Mouse (Mus musculus): ENCODE data around the gene Fam20b. TPM values are rescaled to one million over a fixed set of nuclear protein-coding genes. Genes with fewer than 3 reads are reported as not detected.

Gene Fam20b
- polyA plus RNA-seq, 1 experiment from 2014 or later = 28.5 TPM

DNA sequence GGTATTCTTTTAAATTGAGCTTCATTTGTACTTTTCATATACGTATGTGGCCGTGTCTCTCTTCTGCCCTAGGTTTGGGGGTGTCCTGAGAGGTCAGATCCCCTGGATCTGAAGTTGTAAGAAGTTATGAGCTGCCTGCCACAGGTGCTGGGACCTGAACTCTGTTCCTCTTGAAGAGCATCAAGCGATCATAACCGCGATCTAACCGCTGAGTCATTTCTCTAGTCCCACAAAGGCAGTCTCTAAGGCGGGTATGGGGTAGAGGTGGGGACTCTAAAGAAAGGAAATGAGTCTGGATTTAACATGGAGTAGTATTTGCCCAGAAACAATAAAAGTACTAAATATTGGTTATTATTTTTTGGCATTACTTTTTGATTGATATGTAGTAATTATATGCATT lies 34.1 kb upstream of the Fam20b start:
- no peaks in the 10 kb centered on the region for H3K27me3 ChIP-seq (ENCODE audit: control insufficient read depth, insufficient read depth, low read length)
- H3K4me3 ChIP-seq (ENCODE audit: low read depth, low read length) = no peak overlapping the region
- H3K36me3 ChIP-seq (ENCODE audit: control insufficient read depth, insufficient read depth, low read length) = no peaks in the 10 kb centered on the region
- no peak overlapping the region for H3K4me2 ChIP-seq (ENCODE audit: low read depth, low read length)
- H3K9me3 ChIP-seq (ENCODE audit: control insufficient read depth, low read length) = no peaks in the 10 kb centered on the region
- H3K9ac ChIP-seq (replicated peaks; ENCODE audit: low read depth, low read length) = no peak overlapping the region
- 58% methylated on average over 7 of the region's 7 CpGs for WGBS
- H3K27ac ChIP-seq (ENCODE audit: low read depth, low read length) = no peak overlapping the region
- peaks cover 18% of the 10 kb centered on the region; the same call in 1 of the 2 replicates for H3K4me1 ChIP-seq (ENCODE audit: control insufficient read depth, insufficient read depth, low read length)
- ATAC-seq (ENCODE audit: low read depth) = no peak

DNA sequence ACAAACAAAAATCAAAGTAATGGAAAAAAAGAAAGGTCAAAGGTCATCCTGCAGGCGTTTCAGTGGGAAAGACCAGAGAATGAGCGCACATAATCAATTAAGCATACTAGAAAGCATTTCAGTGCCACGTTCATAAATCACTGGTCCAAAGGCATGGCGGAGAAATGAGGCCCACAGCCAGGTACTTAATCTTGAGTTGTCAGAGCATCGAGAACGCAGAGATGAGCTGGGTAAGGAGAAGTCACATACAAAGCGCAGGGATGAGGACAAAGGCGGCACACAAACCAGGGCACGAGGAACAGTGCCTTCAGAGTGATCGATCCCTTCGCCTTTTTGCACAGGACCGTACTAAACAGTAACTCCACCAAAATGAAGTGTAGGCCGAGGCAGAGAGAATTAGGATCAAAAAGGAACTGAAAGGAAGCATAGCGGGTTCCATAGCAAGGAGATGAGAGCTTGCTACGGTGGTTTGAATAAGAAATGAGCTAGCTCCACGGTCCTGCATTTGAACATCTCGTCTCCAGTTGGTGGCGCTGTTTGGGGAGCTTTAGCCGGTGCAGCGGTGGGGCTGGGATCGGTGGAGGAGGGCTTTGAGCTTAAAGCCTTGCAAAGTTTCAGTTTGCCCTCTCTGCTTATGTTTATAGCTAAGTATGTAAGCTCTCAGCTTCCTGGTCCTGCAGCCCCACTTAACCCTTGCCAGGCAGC lies 33.3 kb upstream of the Fam20b start:
- H3K9me3 ChIP-seq (ENCODE audit: control insufficient read depth, low read length) = no peaks in the 10 kb centered on the region
- ATAC-seq (ENCODE audit: low read depth) = peak; percentile 74
- H3K4me3 ChIP-seq (ENCODE audit: low read depth, low read length) = no peak overlapping the region
- H3K27ac ChIP-seq (ENCODE audit: low read depth, low read length) = peak overlapping the region; percentile 12; the same call in 1 of the 2 replicates
- H3K36me3 ChIP-seq (ENCODE audit: control insufficient read depth, insufficient read depth, low read length) = no peaks in the 10 kb centered on the region
- 2% methylated on average over 21 of the region's 21 CpGs for WGBS
- no peaks in the 10 kb centered on the region for H3K27me3 ChIP-seq (ENCODE audit: control insufficient read depth, insufficient read depth, low read length)
- peak overlapping the region; percentile 39; the same call in 1 of the 2 replicates for H3K9ac ChIP-seq (replicated peaks; ENCODE audit: low read depth, low read length)
- peak overlapping the region; percentile 38 for H3K4me2 ChIP-seq (ENCODE audit: low read depth, low read length)
- H3K4me1 ChIP-seq (ENCODE audit: control insufficient read depth, insufficient read depth, low read length) = peaks cover 18% of the 10 kb centered on the region; the same call in 1 of the 2 replicates

DNA sequence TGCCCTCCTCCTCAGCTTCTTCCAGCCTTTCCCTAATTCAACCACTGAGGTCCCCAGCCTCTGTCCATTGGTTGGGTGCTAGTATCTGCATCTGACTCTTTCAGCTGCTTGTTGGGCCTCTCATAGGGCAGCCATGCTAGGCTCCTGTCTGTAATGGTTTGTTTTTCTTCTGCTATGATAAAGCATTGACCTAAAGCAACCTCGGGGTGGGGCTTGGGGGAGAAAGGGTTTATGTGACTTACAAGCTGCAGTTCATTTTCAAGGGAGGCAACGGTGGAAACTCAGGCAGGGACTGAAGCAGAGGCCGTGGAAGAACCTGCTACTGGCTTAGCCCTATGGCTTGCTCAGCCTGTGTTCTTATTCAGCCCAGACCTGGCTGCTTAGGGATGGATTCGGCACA lies 31.4 kb upstream of the Fam20b start:
- no peak overlapping the region for H3K4me3 ChIP-seq (ENCODE audit: low read depth, low read length)
- WGBS = 39% methylated on average over 4 of the region's 4 CpGs
- no peak overlapping the region for H3K9ac ChIP-seq (replicated peaks; ENCODE audit: low read depth, low read length)
- no peaks in the 10 kb centered on the region for H3K9me3 ChIP-seq (ENCODE audit: control insufficient read depth, low read length)
- ATAC-seq (ENCODE audit: low read depth) = no peak
- H3K27ac ChIP-seq (ENCODE audit: low read depth, low read length) = no peak overlapping the region
- no peak overlapping the region for H3K4me2 ChIP-seq (ENCODE audit: low read depth, low read length)
- H3K27me3 ChIP-seq (ENCODE audit: control insufficient read depth, insufficient read depth, low read length) = no peaks in the 10 kb centered on the region
- peaks cover 18% of the 10 kb centered on the region; the same call in 1 of the 2 replicates for H3K4me1 ChIP-seq (ENCODE audit: control insufficient read depth, insufficient read depth, low read length)
- no peaks in the 10 kb centered on the region for H3K36me3 ChIP-seq (ENCODE audit: control insufficient read depth, insufficient read depth, low read length)

DNA sequence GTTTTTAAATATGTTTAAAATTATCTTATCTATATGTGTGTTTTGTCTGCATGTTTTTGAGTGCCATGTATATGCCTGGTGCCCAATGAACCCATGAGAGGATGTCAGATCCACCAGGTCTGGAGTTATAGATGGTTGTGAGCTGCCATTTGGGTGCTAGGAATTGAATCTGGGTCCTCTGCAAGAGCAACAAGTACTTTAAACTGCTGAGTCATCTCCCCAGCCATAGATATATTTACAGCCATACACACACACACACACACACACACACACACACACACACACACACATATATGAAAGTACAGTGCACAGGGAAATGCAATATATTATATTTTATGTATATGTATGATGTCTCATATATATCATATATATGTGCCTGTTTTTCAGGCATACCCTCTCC lies 30.2 kb upstream of the Fam20b start:
- no peak for ATAC-seq (ENCODE audit: low read depth)
- H3K27ac ChIP-seq (ENCODE audit: low read depth, low read length) = no peak overlapping the region
- no peak overlapping the region for H3K4me2 ChIP-seq (ENCODE audit: low read depth, low read length)
- H3K36me3 ChIP-seq (ENCODE audit: control insufficient read depth, insufficient read depth, low read length) = no peaks in the 10 kb centered on the region
- H3K9me3 ChIP-seq (ENCODE audit: control insufficient read depth, low read length) = no peaks in the 10 kb centered on the region
- peaks cover 11% of the 10 kb centered on the region; the same call in 1 of the 2 replicates for H3K4me1 ChIP-seq (ENCODE audit: control insufficient read depth, insufficient read depth, low read length)
- no peaks in the 10 kb centered on the region for H3K27me3 ChIP-seq (ENCODE audit: control insufficient read depth, insufficient read depth, low read length)
- H3K4me3 ChIP-seq (ENCODE audit: low read depth, low read length) = no peak overlapping the region
- no peak overlapping the region for H3K9ac ChIP-seq (replicated peaks; ENCODE audit: low read depth, low read length)

DNA sequence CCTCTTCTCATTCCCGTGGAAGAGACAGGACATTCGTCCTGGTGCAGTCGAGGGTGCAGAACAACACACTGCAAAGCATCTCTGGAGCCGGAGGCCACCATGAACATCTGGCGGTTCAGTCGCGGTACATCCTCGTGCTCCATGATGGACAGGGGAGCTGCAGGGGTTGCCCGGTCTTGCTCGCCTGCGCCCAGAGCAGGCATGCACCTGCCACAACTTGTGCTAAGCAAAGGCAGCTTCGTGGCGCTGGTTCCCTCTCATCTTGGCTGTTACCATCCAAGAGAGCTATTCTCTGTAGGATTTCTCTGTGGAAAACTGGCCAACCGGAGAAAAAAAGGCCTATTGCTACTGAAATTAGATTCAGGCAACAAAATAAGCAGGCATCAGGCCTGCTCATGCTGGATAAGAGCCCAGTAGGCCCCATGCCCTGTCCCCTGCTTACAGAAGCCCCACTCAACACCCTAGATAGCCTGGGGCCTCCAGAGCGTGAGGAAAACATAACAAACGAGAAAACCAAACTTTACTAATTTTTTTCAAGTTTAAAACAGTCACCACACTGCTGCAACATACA lies 29.6 kb upstream of the Fam20b start:
- no peak overlapping the region for H3K4me2 ChIP-seq (ENCODE audit: low read depth, low read length)
- no peaks in the 10 kb centered on the region for H3K9me3 ChIP-seq (ENCODE audit: control insufficient read depth, low read length)
- no peak overlapping the region for H3K9ac ChIP-seq (replicated peaks; ENCODE audit: low read depth, low read length)
- no peak overlapping the region for H3K27ac ChIP-seq (ENCODE audit: low read depth, low read length)
- no peaks in the 10 kb centered on the region for H3K36me3 ChIP-seq (ENCODE audit: control insufficient read depth, insufficient read depth, low read length)
- no peak overlapping the region for H3K4me3 ChIP-seq (ENCODE audit: low read depth, low read length)
- no peaks in the 10 kb centered on the region for H3K27me3 ChIP-seq (ENCODE audit: control insufficient read depth, insufficient read depth, low read length)
- WGBS = 68% methylated on average over 16 of the region's 16 CpGs
- H3K4me1 ChIP-seq (ENCODE audit: control insufficient read depth, insufficient read depth, low read length) = peaks cover 11% of the 10 kb centered on the region; the same call in 1 of the 2 replicates
- no peak for ATAC-seq (ENCODE audit: low read depth)

DNA sequence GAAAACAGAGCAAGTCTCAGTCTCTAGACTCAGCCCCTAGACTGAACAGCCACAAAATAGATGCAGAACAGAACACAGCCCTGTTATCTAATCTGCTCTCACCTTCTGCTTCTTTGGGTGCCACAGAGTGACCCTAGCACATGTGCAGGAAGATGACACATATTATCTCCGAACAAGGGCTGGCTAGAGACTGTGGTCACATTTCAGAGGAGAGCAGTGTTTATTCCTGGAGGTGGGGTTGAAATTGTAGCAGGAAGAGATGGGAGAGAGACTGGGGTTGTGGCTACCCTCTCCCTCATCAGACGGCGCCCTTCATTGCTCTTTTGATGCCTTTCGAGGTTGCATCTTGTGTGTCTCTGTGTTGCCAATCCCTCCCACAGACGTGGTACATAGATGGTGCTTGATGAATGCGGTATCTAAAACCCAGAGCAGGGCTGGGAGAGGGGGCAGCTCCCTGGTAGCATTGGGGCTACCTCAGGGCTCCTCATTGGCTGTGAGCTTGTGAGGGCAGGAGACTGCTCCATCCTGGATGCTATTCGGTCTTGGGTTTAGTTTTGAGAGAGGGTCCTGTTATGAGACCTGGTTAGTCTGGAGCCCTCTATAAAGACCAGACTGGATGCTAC lies 26.4 kb upstream of the Fam20b start:
- H3K9ac ChIP-seq (replicated peaks; ENCODE audit: low read depth, low read length) = no peak overlapping the region
- no peak overlapping the region for H3K4me2 ChIP-seq (ENCODE audit: low read depth, low read length)
- H3K27me3 ChIP-seq (ENCODE audit: control insufficient read depth, insufficient read depth, low read length) = no peaks in the 10 kb centered on the region
- H3K36me3 ChIP-seq (ENCODE audit: control insufficient read depth, insufficient read depth, low read length) = no peaks in the 10 kb centered on the region
- no peak overlapping the region for H3K4me3 ChIP-seq (ENCODE audit: low read depth, low read length)
- no peaks in the 10 kb centered on the region for H3K4me1 ChIP-seq (ENCODE audit: control insufficient read depth, insufficient read depth, low read length)
- no peak for ATAC-seq (ENCODE audit: low read depth)
- 91% methylated on average over 7 of the region's 7 CpGs for WGBS
- no peaks in the 10 kb centered on the region for H3K9me3 ChIP-seq (ENCODE audit: control insufficient read depth, low read length)
- H3K27ac ChIP-seq (ENCODE audit: low read depth, low read length) = no peak overlapping the region

DNA sequence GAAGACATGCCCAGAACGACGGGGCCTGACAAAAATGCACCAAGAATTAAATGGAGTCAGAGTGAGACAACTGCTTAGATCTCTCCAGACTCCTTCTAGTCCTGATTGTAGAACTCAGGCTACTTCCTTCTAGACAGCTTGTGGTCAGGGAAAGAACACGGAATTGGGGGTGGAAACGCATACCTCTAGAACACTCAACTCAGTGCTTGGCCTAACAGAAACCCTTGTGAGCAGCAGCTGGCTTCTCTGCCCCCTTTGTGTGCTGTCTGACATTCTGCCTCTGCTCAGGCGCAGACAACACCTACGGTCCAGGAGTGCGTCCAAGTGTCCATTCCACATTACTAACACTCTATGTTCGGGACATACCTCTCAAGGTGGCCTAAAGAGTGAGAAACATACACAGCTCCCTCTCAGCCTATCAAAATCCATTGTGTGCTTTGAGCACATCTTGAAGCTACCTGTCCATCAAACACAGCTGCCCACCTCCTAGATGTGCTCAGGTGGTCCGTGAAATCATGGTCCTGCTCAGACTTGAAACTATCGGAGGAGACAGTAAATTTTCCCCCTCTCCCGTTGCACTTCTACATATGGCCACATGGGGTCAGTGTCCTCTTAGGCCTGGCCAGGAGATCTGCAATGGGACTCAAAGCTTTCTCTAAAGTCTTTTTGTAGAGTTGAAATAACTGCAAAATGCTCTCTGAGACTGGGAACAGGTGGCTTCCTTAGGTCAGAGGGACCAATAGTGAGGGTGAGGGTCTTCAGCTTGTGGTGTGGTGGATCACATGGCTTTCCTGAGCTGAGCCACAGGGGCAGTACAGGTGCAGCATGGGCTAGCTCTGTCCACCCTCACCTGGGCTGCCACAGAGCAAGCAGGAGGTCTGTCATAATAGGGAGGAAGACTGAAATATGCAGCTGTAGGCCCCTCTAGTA lies 22.9 kb upstream of the Fam20b start:
- Histone ChIP-seq H3K4me1 (ENCODE audit: control insufficient read depth, insufficient read depth, low read length) (no peaks in the 10 kb centered on the region), H3K36me3 (ENCODE audit: control insufficient read depth, insufficient read depth, low read length) (no peaks in the 10 kb centered on the region), H3K27me3 (ENCODE audit: control insufficient read depth, insufficient read depth, low read length) (no peaks in the 10 kb centered on the region), H3K9ac (replicated peaks; ENCODE audit: low read depth, low read length) (no peak overlapping the region), H3K27ac (ENCODE audit: low read depth, low read length) (no peak overlapping the region), H3K4me2 (ENCODE audit: low read depth, low read length) (no peak overlapping the region), H3K4me3 (ENCODE audit: low read depth, low read length) (no peak overlapping the region), H3K9me3 (ENCODE audit: control insufficient read depth, low read length) (no peaks in the 10 kb centered on the region)
- WGBS = 65% methylated on average over 11 of the region's 11 CpGs
- peak; percentile 34; the same call in 1 of the 2 replicates for ATAC-seq (ENCODE audit: low read depth)

DNA sequence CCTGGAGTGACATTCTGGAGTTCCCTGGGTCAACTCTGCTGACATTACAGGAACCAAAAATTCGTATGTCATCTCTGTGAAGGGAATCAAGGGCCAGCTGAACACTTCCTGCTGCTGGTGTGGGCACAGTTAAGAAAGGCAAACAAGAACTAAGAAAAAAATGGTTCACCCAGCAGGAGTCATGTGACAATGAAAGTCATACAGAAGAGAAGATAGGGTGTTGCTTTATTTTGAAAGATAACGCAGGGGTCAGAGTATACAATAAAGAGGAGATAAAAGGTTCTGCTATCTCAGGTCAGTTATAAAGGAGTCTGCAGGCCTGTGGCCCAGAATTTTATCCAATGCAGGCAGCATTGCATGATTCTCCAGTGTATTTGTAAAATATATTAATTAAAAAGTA lies 16.9 kb upstream of the Fam20b start:
- Histone ChIP-seq H3K27me3 (ENCODE audit: control insufficient read depth, insufficient read depth, low read length) (no peaks in the 10 kb centered on the region), H3K27ac (ENCODE audit: low read depth, low read length) (no peak overlapping the region), H3K4me2 (ENCODE audit: low read depth, low read length) (no peak overlapping the region), H3K4me1 (ENCODE audit: control insufficient read depth, insufficient read depth, low read length) (no peaks in the 10 kb centered on the region), H3K9me3 (ENCODE audit: control insufficient read depth, low read length) (no peaks in the 10 kb centered on the region), H3K9ac (replicated peaks; ENCODE audit: low read depth, low read length) (no peak overlapping the region), H3K4me3 (ENCODE audit: low read depth, low read length) (no peak overlapping the region), H3K36me3 (ENCODE audit: control insufficient read depth, insufficient read depth, low read length) (no peaks in the 10 kb centered on the region)
- 80% methylated on average over 2 of the region's 2 CpGs for WGBS
- ATAC-seq (ENCODE audit: low read depth) = no peak
